Mouse (Mus musculus): ENCODE measurements around the gene Tlr13. TPM values are rescaled to one million over a fixed set of nuclear protein-coding genes. Genes with fewer than 3 reads are reported as not detected.

Tlr13 gene
- 8.7 TPM for polyA plus RNA-seq (2014; fragmentation: Illumina TruSeq; extraction: RNeasy Lipid Tissue Mini Kit (QIAGEN cat#74804); ENCODE audit: low read depth, low replicate concordance)

DNA sequence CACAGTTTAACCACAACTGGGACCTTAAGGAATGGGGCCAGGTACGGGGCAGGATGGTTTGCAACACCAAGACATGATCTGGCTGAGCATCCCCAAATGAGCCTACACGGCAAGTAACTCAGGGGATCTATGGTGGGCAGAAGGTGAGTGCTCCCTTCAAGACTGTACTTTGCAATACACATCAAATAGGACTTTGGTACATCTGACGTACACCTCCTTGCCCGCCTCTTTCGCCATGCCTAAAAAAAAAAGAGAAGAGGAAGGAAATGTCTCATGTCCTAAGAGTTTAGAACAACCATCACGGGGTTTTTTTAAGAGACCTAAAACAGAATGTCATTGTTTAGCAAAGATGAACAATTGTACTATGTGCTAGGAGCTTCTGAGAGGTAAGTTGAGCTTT is at the start of gene Tlr13:
Tlr13 (plus strand) TSS at position 269 of the 400 bp plus-strand sequence.

GRCm38 (mm10) chrX:106186713-106187649 is 44.0 kb downstream of the Tlr13 start, which contains the start of gene Pgk1:
Gene Pgk1 (plus strand): TSS chrX:106187100.

Other genes with a start within 250 kb of the Tlr13 start
- 287 TPM for gene Atrx, start 213.8 kb upstream of the Tlr13 start, polyA plus RNA-seq (2014; fragmentation: Illumina TruSeq; extraction: RNeasy Lipid Tissue Mini Kit (QIAGEN cat#74804); ENCODE audit: low read depth, low replicate concordance)
- 120 TPM for gene Magt1, start 131.3 kb upstream of the Tlr13 start, polyA plus RNA-seq (2014; fragmentation: Illumina TruSeq; extraction: RNeasy Lipid Tissue Mini Kit (QIAGEN cat#74804); ENCODE audit: low read depth, low replicate concordance)
- gene Cox7b, start 127.5 kb upstream of the Tlr13 start, polyA plus RNA-seq (2014; fragmentation: Illumina TruSeq; extraction: RNeasy Lipid Tissue Mini Kit (QIAGEN cat#74804); ENCODE audit: low read depth, low replicate concordance) = 858 TPM
- gene Atp7a, start 115.9 kb upstream of the Tlr13 start, polyA plus RNA-seq (2014; fragmentation: Illumina TruSeq; extraction: RNeasy Lipid Tissue Mini Kit (QIAGEN cat#74804); ENCODE audit: low read depth, low replicate concordance) = 149 TPM
- gene Pgk1, start 43.9 kb downstream of the Tlr13 start, polyA plus RNA-seq (2014; fragmentation: Illumina TruSeq; extraction: RNeasy Lipid Tissue Mini Kit (QIAGEN cat#74804); ENCODE audit: low read depth, low replicate concordance) = 220 TPM
- gene Taf9b, start 78.0 kb downstream of the Tlr13 start, polyA plus RNA-seq (2014; fragmentation: Illumina TruSeq; extraction: RNeasy Lipid Tissue Mini Kit (QIAGEN cat#74804); ENCODE audit: low read depth, low replicate concordance) = 157 TPM
- gene Fnd3c2, start 112.2 kb downstream of the Tlr13 start, polyA plus RNA-seq (2014; fragmentation: Illumina TruSeq; extraction: RNeasy Lipid Tissue Mini Kit (QIAGEN cat#74804); ENCODE audit: low read depth, low replicate concordance) = not detected